Mouse (Mus musculus) right cerebral cortex, postnatal 10 days (tissue): ENCODE measurements at regions not wholly inside any gene's neighbourhood (a gene's known extent, or its start where the extent isn't known, plus 50 kb on each side); places are given as distances from the start of the nearest gene placed in this dataset.
"Not testable (repeated sequence)": the region's sequence is repeated elsewhere in the genome, so short reads cannot be mapped to it uniquely, and the experiment has no call there.

Experiments
- DNase-seq, 2 experiments: peaks; one replicate each; pipeline ENCODE4 v3.0.0; 2021; ENCODE audit warnings: low spot score in 2 of 2

GRCm38 (mm10) chr16:56323828-56324227, 119.7 kb downstream of the Impg2 start:
- DNase-seq = not testable (repeated sequence)

- DNase-seq = no peak
Observed at GRCm38 (mm10) chr16:56349415-56349814, 128.3 kb upstream of the Abi3bp start.

GRCm38 (mm10) chr16:56352888-56353287, 124.8 kb upstream of the Abi3bp start:
- DNase-seq = peak; percentile 26 to 34

GRCm38 (mm10) chr16:56359101-56359500, 118.6 kb upstream of the Abi3bp start:
- no peak for DNase-seq

GRCm38 (mm10) chr16:56360992-56361391, 116.7 kb upstream of the Abi3bp start:
- no peak for DNase-seq

- no peak for DNase-seq
Observed at GRCm38 (mm10) chr16:56378356-56378755, 99.3 kb upstream of the Abi3bp start.

- no peak for DNase-seq
Observed at GRCm38 (mm10) chr16:56380680-56381079, 97.0 kb upstream of the Abi3bp start.

- DNase-seq = no peak
Observed at GRCm38 (mm10) chr16:56386539-56386938, 91.1 kb upstream of the Abi3bp start.

- DNase-seq = peak in 1 of 2 experiments; percentile 38
Observed at GRCm38 (mm10) chr16:56392843-56393242, 84.8 kb upstream of the Abi3bp start.

GRCm38 (mm10) chr16:56396586-56396985, 81.1 kb upstream of the Abi3bp start:
- DNase-seq = no peak

- peak in 1 of 2 experiments; percentile 33 for DNase-seq
Observed at GRCm38 (mm10) chr16:56399541-56399940, 78.1 kb upstream of the Abi3bp start.

GRCm38 (mm10) chr16:56423761-56424160, 53.9 kb upstream of the Abi3bp start:
- peak; percentile 51 to 74 for DNase-seq
